Mouse (Mus musculus) neural tube, embryonic 11.5 days (tissue): Measurements from ENCODE around the gene Hibch. TPM values are rescaled to one million over a fixed set of nuclear protein-coding genes. Genes with fewer than 3 reads are reported as not detected.
"Not testable (repeated sequence)": the region's sequence is repeated elsewhere in the genome, so short reads cannot be mapped to it uniquely, and the experiment has no call there.

Source experiments
- ATAC-seq: fragments of 200-750 bp; cut with Nextera tagmentation; 2 replicates; pipeline ENCODE4 v1.8.0; 2017; ENCODE audit warnings: moderate number of reproducible peaks, mild to moderate bottlenecking, moderate TSS enrichment, moderate library complexity; ENCODE audit not compliant: insufficient read depth, low FRiP score, low TSS enrichment
- DNase-seq: peaks from one replicate; pipeline ENCODE4 v3.0.0-alpha.2; 2015; ENCODE audit warnings: low spot score
- H3K27ac ChIP-seq: fragments of 300-500 bp; sonication (generic); 2 replicates; pipeline ENCODE4 v1.5.1; 2014; ENCODE audit warnings: low read depth, mild to moderate bottlenecking, low read length
- H3K27me3 ChIP-seq: fragments of 300-500 bp; sonication (generic); 2 replicates; pipeline ENCODE4 v1.6.1; 2014; ENCODE audit warnings: mild to moderate bottlenecking, low read length, mixed read lengths; ENCODE audit not compliant: control insufficient read depth, insufficient read depth
- H3K36me3 ChIP-seq: fragments of 300-500 bp; sonication (generic); 2 replicates; pipeline ENCODE4 v1.6.1; 2014; ENCODE audit warnings: mild to moderate bottlenecking, low read length, moderate library complexity, mixed read lengths; ENCODE audit not compliant: control insufficient read depth, insufficient read depth
- H3K4me1 ChIP-seq: fragments of 300-500 bp; sonication (generic); 2 replicates; pipeline ENCODE4 v1.6.1; 2014; ENCODE audit warnings: low read length, mixed read lengths; ENCODE audit not compliant: control insufficient read depth, insufficient read depth
- H3K4me2 ChIP-seq: fragments of 300-500 bp; sonication (generic); 2 replicates; pipeline ENCODE4 v1.6.1; 2014; ENCODE audit warnings: low read depth, mild to moderate bottlenecking, moderate library complexity
- H3K4me3 ChIP-seq: fragments of 300-500 bp; sonication (generic); 2 replicates; pipeline ENCODE4 v1.5.1; 2014; ENCODE audit warnings: low read depth, low read length
- H3K9ac ChIP-seq: fragments of 300-500 bp; sonication (generic); 2 replicates; pipeline ENCODE4 v1.6.1; 2014; ENCODE audit warnings: mild to moderate bottlenecking, low read length
- H3K9me3 ChIP-seq: fragments of 300-500 bp; sonication (generic); 2 replicates; pipeline ENCODE4 v1.6.1; 2016; ENCODE audit warnings: low read length; ENCODE audit not compliant: control insufficient read depth
- WGBS: fragments of 180-500 bp; shearing (Covaris S2); extraction: QIAGEN DNeasy Blood & Tissue Kit; methylation state at CpG from one replicate; pipeline ENCODE4 v1.1.7; 2014; 5-methylcytosine and 5-hydroxymethylcytosine counted together
- polyA plus RNA-seq: library from polyadenylated mRNA; unstranded; fragments of >200 nt; fragmentation: Nextera tagmentation; extraction: Ambion mirVana; gene quantifications from 2 replicates; pipeline ENCODE4 v1.2.1, GENCODE M21; 2014

Hibch gene
- polyA plus RNA-seq, 1 experiment from 2014 or later = 34.2 TPM

GRCm38 (mm10) chr1:52855904-52856601 lies 11.3 kb downstream of the Hibch start:
- H3K4me1 ChIP-seq = no peaks in the 10 kb centered on the region
- WGBS = 92% methylated on average over 7 of the region's 7 CpGs
- DNase-seq (no peak), ATAC-seq (no peak)
- H3K27me3 ChIP-seq = no peaks in the 10 kb centered on the region
- no peaks in the 10 kb centered on the region for H3K9me3 ChIP-seq
- no peak overlapping the region for H3K4me3 ChIP-seq
- H3K9ac ChIP-seq = no peak overlapping the region
- H3K27ac ChIP-seq = no peak overlapping the region
- H3K36me3 ChIP-seq = no peaks in the 10 kb centered on the region
- H3K4me2 ChIP-seq = no peak overlapping the region

- no peak overlapping the region for H3K9ac ChIP-seq
- ATAC-seq (no peak), DNase-seq (no peak)
- H3K9me3 ChIP-seq = no peaks in the 10 kb centered on the region
- no peaks in the 10 kb centered on the region for H3K36me3 ChIP-seq
- H3K4me3 ChIP-seq = no peak overlapping the region
- H3K27ac ChIP-seq = no peak overlapping the region
- no peaks in the 10 kb centered on the region for H3K27me3 ChIP-seq
- no peak overlapping the region for H3K4me2 ChIP-seq
- H3K4me1 ChIP-seq = no peaks in the 10 kb centered on the region
- WGBS = 96% methylated on average over 1 of the region's 1 CpGs
Observed at GRCm38 (mm10) chr1:52864220-52864619, 19.5 kb downstream of the Hibch start.

- Histone ChIP-seq H3K27ac (no peak overlapping the region), H3K9me3 (no peaks in the 10 kb centered on the region), H3K4me3 (no peak overlapping the region), H3K36me3 (no peaks in the 10 kb centered on the region), H3K4me2 (no peak overlapping the region), H3K4me1 (no peaks in the 10 kb centered on the region), H3K9ac (no peak overlapping the region), H3K27me3 (no peaks in the 10 kb centered on the region)
- DNase-seq = no peak
- 96% methylated on average over 3 of the region's 3 CpGs for WGBS
- no peak for ATAC-seq
Observed at GRCm38 (mm10) chr1:52866007-52866406, 21.3 kb downstream of the Hibch start.

- Histone ChIP-seq H3K27ac (no peak overlapping the region), H3K9me3 (no peaks in the 10 kb centered on the region), H3K36me3 (no peaks in the 10 kb centered on the region), H3K4me1 (no peaks in the 10 kb centered on the region), H3K4me2 (no peak overlapping the region), H3K27me3 (no peaks in the 10 kb centered on the region), H3K9ac (no peak overlapping the region), H3K4me3 (no peak overlapping the region)
- DNase-seq = no peak
- no peak for ATAC-seq
- 89% methylated on average over 1 of the region's 1 CpGs for WGBS
Observed at GRCm38 (mm10) chr1:52867876-52868275, 23.1 kb downstream of the Hibch start.

GRCm38 (mm10) chr1:52884208-52884607 lies 39.5 kb downstream of the Hibch start:
- H3K27ac ChIP-seq = no peak overlapping the region
- no peaks in the 10 kb centered on the region for H3K4me1 ChIP-seq
- no peak overlapping the region for H3K4me3 ChIP-seq
- H3K9me3 ChIP-seq = no peaks in the 10 kb centered on the region
- H3K36me3 ChIP-seq = no peaks in the 10 kb centered on the region
- 76% methylated on average over 2 of the region's 2 CpGs for WGBS
- no peak for ATAC-seq
- DNase-seq = no peak
- no peak overlapping the region for H3K4me2 ChIP-seq
- no peak overlapping the region for H3K9ac ChIP-seq
- no peaks in the 10 kb centered on the region for H3K27me3 ChIP-seq

- Histone ChIP-seq H3K4me3 (no peak overlapping the region), H3K9ac (no peak overlapping the region), H3K4me1 (no peaks in the 10 kb centered on the region), H3K27me3 (no peaks in the 10 kb centered on the region), H3K9me3 (no peaks in the 10 kb centered on the region), H3K36me3 (no peaks in the 10 kb centered on the region), H3K4me2 (no peak overlapping the region), H3K27ac (no peak overlapping the region)
- DNase-seq (no peak), ATAC-seq (no peak)
- 91% methylated on average over 3 of the region's 3 CpGs for WGBS
Observed at GRCm38 (mm10) chr1:52909783-52910182, 65.1 kb downstream of the Hibch start.

GRCm38 (mm10) chr1:52916655-52917054 lies 71.9 kb downstream of the Hibch start:
- H3K27ac ChIP-seq = no peak overlapping the region
- H3K27me3 ChIP-seq = no peaks in the 10 kb centered on the region
- H3K4me2 ChIP-seq = no peak overlapping the region
- no peaks in the 10 kb centered on the region for H3K36me3 ChIP-seq
- DNase-seq (no peak), ATAC-seq (no peak)
- H3K4me1 ChIP-seq = no peaks in the 10 kb centered on the region
- no peak overlapping the region for H3K9ac ChIP-seq
- no peak overlapping the region for H3K4me3 ChIP-seq
- H3K9me3 ChIP-seq = no peaks in the 10 kb centered on the region
- WGBS = 88% methylated on average over 2 of the region's 2 CpGs

- H3K4me2 ChIP-seq, H3K9me3 ChIP-seq, H3K36me3 ChIP-seq, DNase-seq, H3K27me3 ChIP-seq, H3K4me1 ChIP-seq, H3K4me3 ChIP-seq, H3K9ac ChIP-seq, H3K27ac ChIP-seq, ATAC-seq: not testable (repeated sequence)
Observed at GRCm38 (mm10) chr1:52918897-52919296, 74.2 kb downstream of the Hibch start.

GRCm38 (mm10) chr1:52924482-52924881 lies 79.8 kb downstream of the Hibch start:
- H3K27me3 ChIP-seq = not testable (repeated sequence)

More at GRCm38 (mm10) chr1:52924482-52924881, 79.8 kb downstream of the Hibch start:
- not testable (repeated sequence) for H3K27ac ChIP-seq, ATAC-seq, H3K4me3 ChIP-seq, H3K9ac ChIP-seq, H3K4me2 ChIP-seq, DNase-seq, H3K36me3 ChIP-seq, H3K9me3 ChIP-seq, H3K4me1 ChIP-seq
- no CpG with 5 or more reads among the region's 1 CpGs for WGBS
